Mouse (Mus musculus): Measurements from ENCODE around the gene Cep170b. TPM values are rescaled to one million over a fixed set of nuclear protein-coding genes. Genes with fewer than 3 reads are reported as not detected.

The Cep170b gene
- polyA plus RNA-seq, 1 experiment: 102 TPM

- no peak for TF ChIP-seq POLR2A (IDR thresholded peaks at IDR 0.05; ENCODE audit: borderline replicate concordance, insufficient read depth, low read length)
- peak; percentile 79 for TF ChIP-seq CTCF (IDR thresholded peaks at IDR 0.05; ENCODE audit: borderline replicate concordance, insufficient read depth, low read depth, low read length)
- peaks cover 20% of the 10 kb centered on the region for H3K4me1 ChIP-seq (ENCODE audit: control insufficient read depth, insufficient read depth, low read length)
- WGBS: 17% methylated on average over 18 of the region's 18 CpGs
- H3K4me3 ChIP-seq (replicated peaks; ENCODE audit: insufficient read depth, low read depth, low read length): peak overlapping the region; percentile 2
- no peak overlapping the region for H3K27ac ChIP-seq (ENCODE audit: insufficient read depth, low read length)
- peak; percentile 80 to 85 for DNase-seq
- H3K27me3 ChIP-seq (ENCODE audit: control insufficient read depth, insufficient read depth, low read length): peaks cover 1% of the 10 kb centered on the region; the same call in 1 of the 2 replicates
Observed at GRCm38 (mm10) chr12:112675245-112676035, 44.8 kb upstream of the Cep170b start.

GRCm38 (mm10) chr12:112677076-112677475 is 43.2 kb upstream of the Cep170b start:
- 47% methylated on average over 5 of the region's 5 CpGs for WGBS
- Histone ChIP-seq H3K27me3 (ENCODE audit: control insufficient read depth, insufficient read depth, low read length) (peaks cover 1% of the 10 kb centered on the region; the same call in 1 of the 2 replicates), H3K4me3 (replicated peaks; ENCODE audit: insufficient read depth, low read depth, low read length) (no peak overlapping the region), H3K27ac (ENCODE audit: insufficient read depth, low read length) (no peak overlapping the region), H3K4me1 (ENCODE audit: control insufficient read depth, insufficient read depth, low read length) (peaks cover 18% of the 10 kb centered on the region)
- TF ChIP-seq CTCF (IDR thresholded peaks at IDR 0.05; ENCODE audit: borderline replicate concordance, insufficient read depth, low read depth, low read length) (no peak), POLR2A (IDR thresholded peaks at IDR 0.05; ENCODE audit: borderline replicate concordance, insufficient read depth, low read length) (no peak)
- no peak for DNase-seq

GRCm38 (mm10) chr12:112677943-112678554 is 42.2 kb upstream of the Cep170b start:
- 41% methylated on average over 19 of the region's 19 CpGs for WGBS
- peaks cover 1% of the 10 kb centered on the region; the same call in 1 of the 2 replicates for H3K27me3 ChIP-seq (ENCODE audit: control insufficient read depth, insufficient read depth, low read length)
- DNase-seq: no peak

GRCm38 (mm10) chr12:112678555-112679026 is 41.7 kb upstream of the Cep170b start, which contains the start of gene Zbtb42:
Gene Zbtb42 (plus strand): TSS chr12:112678828.
- no peak within 1 kb of the TSS for H3K27ac ChIP-seq (ENCODE audit: insufficient read depth, low read length)
- TF ChIP-seq CTCF (IDR thresholded peaks at IDR 0.05; ENCODE audit: borderline replicate concordance, insufficient read depth, low read depth, low read length): no peak
- no peak for TF ChIP-seq POLR2A (IDR thresholded peaks at IDR 0.05; ENCODE audit: borderline replicate concordance, insufficient read depth, low read length)
- DNase-seq: no peak
- peak within 1 kb of the TSS; percentile 31 for H3K4me3 ChIP-seq (replicated peaks; ENCODE audit: insufficient read depth, low read depth, low read length)
- peaks cover 14% of the 10 kb centered on the region for H3K4me1 ChIP-seq (ENCODE audit: control insufficient read depth, insufficient read depth, low read length)
- peaks cover 1% of the 10 kb centered on the region; the same call in 1 of the 2 replicates for H3K27me3 ChIP-seq (ENCODE audit: control insufficient read depth, insufficient read depth, low read length)
- 2% methylated on average over 50 of the region's 60 CpGs for WGBS

More at GRCm38 (mm10) chr12:112677943-112678554, 42.2 kb upstream of the Cep170b start:
- no peak overlapping the region for H3K27ac ChIP-seq (ENCODE audit: insufficient read depth, low read length)
- peaks cover 11% of the 10 kb centered on the region for H3K4me1 ChIP-seq (ENCODE audit: control insufficient read depth, insufficient read depth, low read length)
- H3K4me3 ChIP-seq (replicated peaks; ENCODE audit: insufficient read depth, low read depth, low read length): no peak overlapping the region
- TF ChIP-seq POLR2A (IDR thresholded peaks at IDR 0.05; ENCODE audit: borderline replicate concordance, insufficient read depth, low read length): no peak
- TF ChIP-seq CTCF (IDR thresholded peaks at IDR 0.05; ENCODE audit: borderline replicate concordance, insufficient read depth, low read depth, low read length): no peak

- TF ChIP-seq CTCF (IDR thresholded peaks at IDR 0.05; ENCODE audit: borderline replicate concordance, insufficient read depth, low read depth, low read length): no peak
- Histone ChIP-seq H3K4me1 (ENCODE audit: control insufficient read depth, insufficient read depth, low read length) (peaks cover 14% of the 10 kb centered on the region), H3K27ac (ENCODE audit: insufficient read depth, low read length) (no peak overlapping the region), H3K27me3 (ENCODE audit: control insufficient read depth, insufficient read depth, low read length) (peaks cover 1% of the 10 kb centered on the region; the same call in 1 of the 2 replicates), H3K4me3 (replicated peaks; ENCODE audit: insufficient read depth, low read depth, low read length) (peak overlapping the region; percentile 31)
- DNase-seq: no peak
- 7% methylated on average over 69 of the region's 87 CpGs for WGBS
Observed at GRCm38 (mm10) chr12:112679027-112679996, 40.9 kb upstream of the Cep170b start.

DNA sequence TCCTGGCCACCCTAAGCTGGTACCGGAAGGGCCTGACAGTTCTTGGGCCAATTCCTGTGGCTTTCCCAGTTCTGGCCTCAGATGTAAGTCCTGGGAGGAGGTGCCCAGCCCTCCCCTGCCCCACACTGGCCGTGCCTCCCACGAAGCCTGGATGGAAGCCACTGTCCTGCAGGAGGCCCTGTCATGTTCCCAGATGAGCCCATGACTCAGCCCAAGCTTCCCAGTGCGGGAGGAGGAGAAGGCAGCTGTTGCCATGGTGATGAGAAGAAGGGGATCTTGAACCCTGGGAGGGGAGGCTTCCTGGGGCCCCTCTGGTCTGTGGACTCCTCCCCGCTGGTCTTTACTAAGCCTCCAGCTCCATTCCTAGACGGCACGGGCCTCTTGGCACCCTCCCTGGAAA is 36.9 kb upstream of the Cep170b start:
- 23% methylated on average over 7 of the region's 7 CpGs for WGBS
- no peak overlapping the region for H3K4me3 ChIP-seq (replicated peaks; ENCODE audit: insufficient read depth, low read depth, low read length)
- no peak overlapping the region for H3K27ac ChIP-seq (ENCODE audit: insufficient read depth, low read length)
- peaks cover 10% of the 10 kb centered on the region for H3K4me1 ChIP-seq (ENCODE audit: control insufficient read depth, insufficient read depth, low read length)
- H3K27me3 ChIP-seq (ENCODE audit: control insufficient read depth, insufficient read depth, low read length): peaks cover 1% of the 10 kb centered on the region; the same call in 1 of the 2 replicates
- TF ChIP-seq POLR2A (IDR thresholded peaks at IDR 0.05; ENCODE audit: borderline replicate concordance, insufficient read depth, low read length): no peak
- no peak for TF ChIP-seq CTCF (IDR thresholded peaks at IDR 0.05; ENCODE audit: borderline replicate concordance, insufficient read depth, low read depth, low read length)
- DNase-seq: no peak

GRCm38 (mm10) chr12:112688458-112688857 is 31.8 kb upstream of the Cep170b start:
- H3K27ac ChIP-seq (ENCODE audit: insufficient read depth, low read length): no peak overlapping the region
- no peak for DNase-seq
- no peak overlapping the region for H3K4me3 ChIP-seq (replicated peaks; ENCODE audit: insufficient read depth, low read depth, low read length)
- H3K4me1 ChIP-seq (ENCODE audit: control insufficient read depth, insufficient read depth, low read length): peaks cover 5% of the 10 kb centered on the region; the same call in 1 of the 2 replicates
- no peaks in the 10 kb centered on the region for H3K27me3 ChIP-seq (ENCODE audit: control insufficient read depth, insufficient read depth, low read length)
- TF ChIP-seq POLR2A (IDR thresholded peaks at IDR 0.05; ENCODE audit: borderline replicate concordance, insufficient read depth, low read length) (no peak), CTCF (IDR thresholded peaks at IDR 0.05; ENCODE audit: borderline replicate concordance, insufficient read depth, low read depth, low read length) (no peak)
- WGBS: 78% methylated on average over 15 of the region's 15 CpGs

Data from cerebellum, adult 2 months (tissue).